Mouse (Mus musculus) lung, embryonic 16.5 days (tissue): ENCODE results near the gene Fam173a. TPM values are rescaled to one million over a fixed set of nuclear protein-coding genes. Genes with fewer than 3 reads are reported as not detected.
A peak's percentile ranks its signal among the peaks of the same experiment; 100 is the strongest.

ENCODE experiments used
- ATAC-seq: fragments of 200-750 bp; cut with Nextera tagmentation; 2 replicates; pipeline ENCODE4 v1.8.0; 2017; ENCODE audit warnings: low read depth, mild to moderate bottlenecking, moderate library complexity
- H3K27ac ChIP-seq: fragments of 300-500 bp; sonication (generic); 2 replicates; pipeline ENCODE4 v1.5.1; 2014; ENCODE audit warnings: mild to moderate bottlenecking, control low read depth, low read length
- H3K27me3 ChIP-seq: fragments of 300-500 bp; sonication (generic); 2 replicates; pipeline ENCODE4 v1.6.1; 2014; ENCODE audit warnings: low read depth, low read length, mixed read lengths; ENCODE audit not compliant: control insufficient read depth, insufficient read depth
- H3K36me3 ChIP-seq: fragments of 300-500 bp; sonication (generic); 2 replicates; pipeline ENCODE4 v1.6.1; 2014; ENCODE audit warnings: low read length; ENCODE audit not compliant: control insufficient read depth, insufficient read depth
- H3K4me1 ChIP-seq: fragments of 300-500 bp; sonication (generic); replicated peaks from 2 replicates; pipeline ENCODE4 v1.6.1; 2014; ENCODE audit warnings: low read length, mixed read lengths; ENCODE audit not compliant: control insufficient read depth, insufficient read depth
- H3K4me2 ChIP-seq: fragments of 300-500 bp; sonication (generic); 2 replicates; pipeline ENCODE4 v1.6.1; 2014; ENCODE audit warnings: low read depth, low read length, control low read depth
- H3K4me3 ChIP-seq: fragments of 300-500 bp; sonication (generic); 2 replicates; pipeline ENCODE4 v1.5.1; 2014; ENCODE audit warnings: mild to moderate bottlenecking, low read length, control low read depth
- H3K9ac ChIP-seq: fragments of 300-500 bp; sonication (generic); 2 replicates; pipeline ENCODE4 v1.6.1; 2014; ENCODE audit warnings: low read length, control low read depth
- H3K9me3 ChIP-seq: fragments of 300-500 bp; sonication (generic); 2 replicates; pipeline ENCODE4 v1.6.1; 2016; ENCODE audit warnings: low read length; ENCODE audit not compliant: control insufficient read depth
- WGBS: fragments of 180-500 bp; shearing (Covaris S2); extraction: QIAGEN DNeasy Blood & Tissue Kit; methylation state at CpG from one replicate; pipeline ENCODE4 v1.1.7; 2014; 5-methylcytosine and 5-hydroxymethylcytosine counted together
- polyA plus RNA-seq: library from polyadenylated mRNA; unstranded; fragments of >200 nt; fragmentation: Nextera tagmentation; extraction: Ambion mirVana; gene quantifications from 2 replicates; pipeline ENCODE4 v1.2.1, GENCODE M21; 2015

Fam173a gene
- 115 and 125 TPM in 2 replicates for polyA plus RNA-seq

DNA sequence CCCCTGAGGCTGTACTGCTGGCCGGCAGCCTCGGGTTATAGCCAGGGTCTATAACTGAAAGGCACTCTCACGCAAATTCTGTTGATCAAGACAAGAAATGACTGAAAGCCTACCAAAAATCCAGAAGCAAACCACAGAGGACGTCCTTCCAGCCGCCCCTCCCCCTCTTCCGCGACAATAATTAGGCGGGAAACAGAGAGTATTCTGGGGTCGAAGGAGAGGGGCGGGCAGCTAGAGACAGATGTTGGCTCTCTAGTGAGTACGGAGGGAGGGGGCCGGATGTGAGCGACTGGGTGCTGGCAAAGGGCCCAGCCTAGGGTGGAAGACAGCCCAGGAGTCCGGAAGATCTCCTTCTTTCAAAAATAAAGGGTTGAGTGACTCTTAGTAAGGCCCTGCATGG lies at the start of gene Fam173a:
Gene Fam173a (minus strand): TSS at position 287 of the 400 bp plus-strand sequence.
- under 1% methylated on average over 14 of the region's 14 CpGs for WGBS
- no peaks in the 10 kb centered on the region for H3K27me3 ChIP-seq
- H3K4me2 ChIP-seq: peak within 1 kb of the TSS; percentile 94
- peak; percentile 89 for ATAC-seq
- H3K4me3 ChIP-seq: peak within 1 kb of the TSS; percentile 96
- H3K36me3 ChIP-seq: peaks cover 16% of the 10 kb centered on the region; the same call in 1 of the 2 replicates
- peaks cover 41% of the 10 kb centered on the region for H3K4me1 ChIP-seq
- peak within 1 kb of the TSS; percentile 89 for H3K9ac ChIP-seq
- peak within 1 kb of the TSS; percentile 99 for H3K27ac ChIP-seq
- no peaks in the 10 kb centered on the region for H3K9me3 ChIP-seq

DNA sequence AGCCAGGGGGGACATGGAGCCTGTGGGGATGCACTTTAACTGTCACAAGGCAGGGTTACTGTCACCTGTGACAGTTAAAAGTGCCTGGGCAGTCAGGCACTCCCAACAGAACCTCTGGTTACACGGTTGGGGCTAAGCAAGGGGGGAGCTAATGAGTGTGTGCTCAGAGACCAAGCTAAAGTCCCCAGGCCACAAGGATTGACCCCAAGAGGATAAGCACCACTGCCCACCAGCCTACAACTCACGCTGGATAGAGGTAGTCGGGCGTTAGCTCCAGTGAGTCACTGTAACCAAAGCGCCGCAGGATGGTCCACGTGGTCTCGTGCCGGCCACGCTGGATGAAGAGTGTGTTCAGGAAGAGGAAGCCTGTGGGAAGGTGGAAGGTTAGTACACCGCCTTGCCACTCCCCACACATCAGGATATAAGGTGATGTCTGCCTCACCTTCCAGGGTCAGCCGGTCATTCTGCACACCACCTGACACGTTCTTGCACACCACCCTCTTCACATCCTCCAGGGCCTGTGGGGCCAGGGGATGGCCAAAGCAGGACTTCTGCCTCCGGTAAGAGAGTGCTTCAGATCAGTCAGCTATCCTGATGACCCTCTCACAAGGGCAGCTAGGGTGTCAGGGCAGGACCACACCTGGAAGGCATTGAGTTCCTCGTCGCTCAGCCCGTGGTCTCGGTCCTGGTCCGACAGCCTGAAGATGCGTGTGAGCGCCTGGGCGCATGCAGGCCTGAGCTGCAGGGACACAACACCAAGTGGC lies 48.6 kb upstream of the Fam173a start, which contains the start of gene Gm20683:
Gene Gm20683 (minus strand): TSS at position 647 of the 764 bp plus-strand sequence.
- Histone ChIP-seq H3K36me3 (peaks cover 31% of the 10 kb centered on the region), H3K4me1 (peaks cover 22% of the 10 kb centered on the region), H3K9me3 (no peaks in the 10 kb centered on the region), H3K27ac (no peak within 1 kb of the TSS), H3K4me3 (no peak within 1 kb of the TSS), H3K27me3 (no peaks in the 10 kb centered on the region), H3K4me2 (no peak within 1 kb of the TSS), H3K9ac (no peak within 1 kb of the TSS)
- 85% methylated on average over 22 of the region's 22 CpGs for WGBS
- ATAC-seq: no peak

DNA sequence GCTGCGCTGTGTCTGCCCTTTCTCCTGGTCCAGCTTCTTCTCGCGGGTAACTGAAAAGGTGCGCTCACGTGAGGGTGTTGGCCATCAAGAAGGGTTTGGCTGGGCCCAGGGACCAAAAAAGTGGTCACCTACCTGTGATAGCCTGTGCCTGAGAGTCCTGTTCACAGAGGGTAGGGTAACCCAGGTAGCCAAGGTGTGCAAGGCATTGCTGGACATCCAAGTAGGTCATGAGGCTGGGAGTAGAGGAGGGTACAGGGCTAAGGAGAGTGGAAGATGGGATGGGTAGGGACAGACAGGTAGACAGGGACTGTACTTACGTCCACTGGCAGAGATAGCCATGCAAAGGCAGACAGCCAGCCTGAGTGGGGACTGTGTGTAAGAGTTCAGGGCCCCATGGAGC lies 47.8 kb upstream of the Fam173a start:
- H3K4me2 ChIP-seq: no peak overlapping the region
- no peaks in the 10 kb centered on the region for H3K9me3 ChIP-seq
- H3K4me3 ChIP-seq: no peak overlapping the region
- 95% methylated on average over 6 of the region's 6 CpGs for WGBS
- H3K27me3 ChIP-seq: no peaks in the 10 kb centered on the region
- ATAC-seq: no peak
- H3K9ac ChIP-seq: no peak overlapping the region
- no peak overlapping the region for H3K27ac ChIP-seq
- H3K4me1 ChIP-seq: peaks cover 28% of the 10 kb centered on the region
- H3K36me3 ChIP-seq: peaks cover 31% of the 10 kb centered on the region

DNA sequence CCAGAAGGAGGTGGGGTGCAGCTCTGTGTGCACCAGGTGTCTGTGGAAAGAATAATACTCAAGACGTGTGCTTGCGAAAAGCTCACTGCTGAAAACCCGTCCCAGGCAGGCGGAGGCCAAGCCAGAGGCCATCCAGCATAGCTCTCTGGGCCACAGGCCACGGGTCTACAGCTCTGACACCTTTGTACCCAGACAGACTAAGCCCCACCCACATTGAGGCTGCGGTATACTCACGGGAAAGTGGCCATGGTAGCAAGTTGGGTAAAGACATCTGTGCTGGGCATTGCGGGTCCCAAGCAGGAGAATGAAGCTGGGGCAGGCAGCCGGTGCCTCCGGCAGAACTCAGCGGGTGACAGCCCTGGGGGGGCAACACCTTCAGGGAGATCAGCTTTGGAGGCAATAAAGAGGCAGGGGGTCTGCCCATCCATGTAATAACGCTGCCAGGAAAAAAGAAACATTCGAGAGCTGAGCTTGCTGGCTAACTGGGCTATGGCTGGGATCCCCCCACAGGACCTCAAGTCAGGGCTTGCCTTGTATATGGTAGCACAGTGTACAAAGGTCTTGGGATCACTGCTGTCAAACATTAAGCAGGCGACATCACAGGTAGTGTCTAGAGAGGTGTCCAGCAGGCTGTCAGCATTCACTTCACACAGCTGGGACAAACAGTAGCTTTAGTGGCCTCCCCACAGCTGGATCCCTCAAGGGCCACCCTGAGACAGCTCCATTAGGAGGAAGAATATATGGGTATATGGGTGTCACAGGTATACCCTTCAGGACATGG lies 46.9 kb upstream of the Fam173a start:
- H3K27me3 ChIP-seq: no peaks in the 10 kb centered on the region
- H3K9me3 ChIP-seq: no peaks in the 10 kb centered on the region
- H3K4me2 ChIP-seq: no peak overlapping the region
- H3K4me1 ChIP-seq: peaks cover 32% of the 10 kb centered on the region
- 82% methylated on average over 14 of the region's 14 CpGs for WGBS
- H3K4me3 ChIP-seq: no peak overlapping the region
- ATAC-seq: no peak
- H3K36me3 ChIP-seq: peaks cover 31% of the 10 kb centered on the region
- H3K27ac ChIP-seq: no peak overlapping the region
- no peak overlapping the region for H3K9ac ChIP-seq

DNA sequence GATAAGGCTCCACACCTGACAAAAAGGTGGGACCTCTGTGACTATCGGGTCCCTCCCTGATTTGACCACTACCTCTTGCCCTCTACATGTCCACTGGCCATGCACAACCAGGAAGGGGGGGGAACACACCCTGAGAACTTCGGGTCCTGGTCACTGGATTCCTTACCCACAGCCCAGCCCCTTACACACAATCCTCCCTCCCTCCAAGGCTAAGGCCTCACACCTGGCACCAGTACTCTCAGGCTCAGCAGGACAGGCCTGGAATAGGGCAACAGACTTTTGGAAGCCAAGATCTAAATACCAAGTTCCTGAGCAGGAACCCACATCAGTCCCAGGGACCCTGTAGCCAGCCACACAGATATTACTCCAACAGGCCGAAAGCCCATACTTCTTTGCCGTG lies 46.2 kb upstream of the Fam173a start:
- Histone ChIP-seq H3K9me3 (no peaks in the 10 kb centered on the region), H3K27ac (no peak overlapping the region), H3K4me2 (no peak overlapping the region), H3K27me3 (no peaks in the 10 kb centered on the region), H3K4me1 (peaks cover 40% of the 10 kb centered on the region), H3K4me3 (no peak overlapping the region), H3K9ac (no peak overlapping the region), H3K36me3 (peaks cover 31% of the 10 kb centered on the region)
- 80% methylated on average over 4 of the region's 4 CpGs for WGBS
- no peak for ATAC-seq

DNA sequence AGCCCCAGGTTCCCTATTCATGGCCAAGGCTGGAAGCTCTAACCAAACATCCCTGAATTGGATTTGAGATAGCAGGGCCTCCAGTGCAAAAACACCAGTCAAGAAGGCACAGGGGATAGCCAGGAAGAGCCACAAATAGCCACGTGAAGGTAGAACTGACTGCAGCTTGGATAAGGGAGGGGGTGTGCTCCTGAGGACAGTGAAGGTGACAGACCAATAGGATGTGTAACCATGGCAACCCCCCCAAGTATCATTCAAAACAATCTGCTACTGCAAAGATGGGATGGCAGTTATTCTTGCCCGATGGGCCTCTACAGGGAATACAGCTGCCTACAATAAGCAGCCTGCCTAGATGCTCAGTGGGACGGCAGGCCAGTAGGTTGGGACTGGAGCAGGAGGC lies 44.8 kb upstream of the Fam173a start:
- H3K4me2 ChIP-seq: no peak overlapping the region
- peaks cover 34% of the 10 kb centered on the region for H3K4me1 ChIP-seq
- peaks cover 31% of the 10 kb centered on the region for H3K36me3 ChIP-seq
- WGBS: 47% methylated on average over 3 of the region's 3 CpGs
- H3K27me3 ChIP-seq: no peaks in the 10 kb centered on the region
- no peak overlapping the region for H3K27ac ChIP-seq
- ATAC-seq: no peak
- H3K9ac ChIP-seq: no peak overlapping the region
- H3K4me3 ChIP-seq: no peak overlapping the region
- H3K9me3 ChIP-seq: no peaks in the 10 kb centered on the region

DNA sequence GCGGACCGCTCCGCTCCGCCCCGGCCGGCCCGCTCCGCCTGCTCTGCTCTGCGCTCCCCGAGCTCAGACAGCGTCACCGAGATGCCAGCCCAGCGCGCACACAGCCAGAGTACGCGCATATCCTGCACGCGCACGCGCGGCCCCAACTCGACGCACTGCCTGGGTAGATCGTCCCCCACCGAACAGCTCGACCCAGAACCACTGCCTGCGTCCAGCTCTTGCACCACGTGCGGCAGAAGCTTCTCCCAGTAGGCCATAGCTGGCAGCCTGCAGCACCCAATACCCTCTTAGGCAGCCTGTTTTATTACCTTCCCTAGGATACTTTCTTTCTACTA lies 44.3 kb upstream of the Fam173a start, which contains the start of gene Rhbdl1:
Gene Rhbdl1 (minus strand): TSS at position 220 of the 335 bp plus-strand sequence.
- H3K27ac ChIP-seq: no peak within 1 kb of the TSS
- peak within 1 kb of the TSS; percentile 70 for H3K4me2 ChIP-seq
- 0 out of 2 replicates have a peak, but pooled peaks have one; percentile 2 for ATAC-seq
- no peaks in the 10 kb centered on the region for H3K9me3 ChIP-seq
- H3K4me3 ChIP-seq: peak within 1 kb of the TSS; percentile 40
- peaks cover 31% of the 10 kb centered on the region for H3K36me3 ChIP-seq
- H3K27me3 ChIP-seq: no peaks in the 10 kb centered on the region
- peak within 1 kb of the TSS; percentile 60 for H3K9ac ChIP-seq
- under 1% methylated on average over 29 of the region's 29 CpGs for WGBS
- H3K4me1 ChIP-seq: peaks cover 35% of the 10 kb centered on the region

DNA sequence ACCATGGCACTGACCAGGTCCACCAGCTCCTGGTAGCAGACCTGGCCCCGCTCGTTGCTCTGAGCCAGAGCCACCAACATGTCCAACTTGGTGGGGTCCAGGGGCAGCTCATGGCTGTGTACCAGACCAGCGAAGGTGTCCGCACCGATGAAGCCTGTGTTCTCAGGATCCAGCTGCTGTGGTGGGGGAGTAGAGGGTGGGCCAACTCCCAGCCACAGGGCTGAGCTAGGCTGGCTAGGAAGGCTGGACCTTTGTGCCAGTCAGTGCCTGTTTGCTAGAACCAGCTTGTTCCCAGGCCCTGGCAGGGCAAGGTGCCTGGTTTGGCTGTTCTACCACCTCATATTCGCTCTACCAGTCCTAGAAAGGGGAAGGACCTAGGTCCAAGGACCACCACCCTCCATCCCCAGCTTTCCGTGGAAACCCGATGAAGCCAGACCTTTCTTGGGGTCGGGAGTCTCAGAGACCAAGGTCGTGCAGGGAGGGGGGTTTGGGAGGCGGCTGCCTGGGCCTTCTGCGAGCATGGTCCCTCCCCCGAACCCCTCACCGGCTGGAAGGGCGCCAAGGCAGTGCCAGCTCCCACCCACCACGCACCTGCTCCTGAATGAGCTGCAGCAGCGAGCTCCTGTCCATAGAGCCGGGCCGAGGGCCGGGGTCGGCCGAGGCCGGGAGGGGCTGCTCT lies 43.8 kb upstream of the Fam173a start:
- no peak overlapping the region for H3K27ac ChIP-seq
- peak overlapping the region; percentile 70 for H3K4me2 ChIP-seq
- peak overlapping the region; percentile 40 for H3K4me3 ChIP-seq
- peak overlapping the region; percentile 60 for H3K9ac ChIP-seq
- peaks cover 27% of the 10 kb centered on the region for H3K36me3 ChIP-seq
- H3K4me1 ChIP-seq: peaks cover 40% of the 10 kb centered on the region
- no peaks in the 10 kb centered on the region for H3K9me3 ChIP-seq
- no peak for ATAC-seq
- no peaks in the 10 kb centered on the region for H3K27me3 ChIP-seq
- 20% methylated on average over 23 of the region's 23 CpGs for WGBS

DNA sequence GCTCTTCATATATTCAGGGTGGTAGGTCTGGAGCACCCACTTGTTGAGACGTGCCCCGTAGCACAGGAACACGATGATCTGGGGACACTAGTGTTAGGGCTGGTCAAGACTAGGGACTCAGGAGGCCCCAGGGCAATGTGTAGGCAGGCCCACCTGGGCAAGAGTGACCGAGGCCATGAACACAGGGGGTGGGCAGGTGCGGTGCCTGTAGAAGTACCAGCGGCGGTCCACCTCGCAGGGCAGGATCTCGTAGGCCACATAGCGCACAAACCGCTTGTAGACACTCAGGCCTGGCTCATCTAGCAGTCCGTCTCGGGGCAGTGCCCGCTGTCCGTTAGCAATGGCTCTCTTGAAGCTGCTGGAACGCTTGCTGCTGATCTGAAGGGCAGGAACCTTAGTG lies 43.1 kb upstream of the Fam173a start:
- ATAC-seq: no peak
- WGBS: 86% methylated on average over 16 of the region's 16 CpGs
- Histone ChIP-seq H3K4me3 (no peak overlapping the region), H3K4me1 (peaks cover 48% of the 10 kb centered on the region), H3K27ac (no peak overlapping the region), H3K9ac (no peak overlapping the region), H3K36me3 (peaks cover 27% of the 10 kb centered on the region), H3K9me3 (no peaks in the 10 kb centered on the region), H3K27me3 (no peaks in the 10 kb centered on the region), H3K4me2 (no peak overlapping the region)
